Mouse (Mus musculus): Measurements from ENCODE around the gene Pdk2. TPM values are rescaled to one million over a fixed set of nuclear protein-coding genes. Genes with fewer than 3 reads are reported as not detected.

The Pdk2 gene
- polyA plus RNA-seq, 1 experiment from 2014 or later: 19.4 TPM

DNA sequence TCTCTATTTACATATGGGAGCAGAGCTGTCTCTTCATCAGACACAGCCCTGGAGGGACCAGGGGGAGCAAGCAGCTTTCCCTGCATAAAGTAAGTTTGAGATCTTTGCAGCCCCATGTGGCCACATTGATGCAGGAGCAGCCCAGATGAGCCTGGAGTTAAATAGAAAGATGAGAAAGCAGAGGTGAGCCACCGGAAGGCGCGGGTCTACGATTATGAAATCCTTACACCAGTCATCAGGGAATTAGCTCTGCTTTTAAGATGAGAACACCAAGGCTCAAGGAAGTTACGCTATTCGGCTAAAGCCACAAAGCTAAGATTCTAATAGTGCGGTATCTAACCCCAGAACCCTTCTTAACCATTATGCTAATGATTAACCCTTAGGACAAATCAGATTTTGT, 36.8 kb upstream of the Pdk2 start:
- H3K4me1 ChIP-seq: peaks cover 19% of the 10 kb centered on the region
- no peak overlapping the region for H3K27ac ChIP-seq
- ATAC-seq (ENCODE audit: low FRiP score): no peak
- H3K36me3 ChIP-seq (replicated peaks): no peaks in the 10 kb centered on the region
- no peak overlapping the region for H3K4me3 ChIP-seq (replicated peaks)
- H3K27me3 ChIP-seq: peaks cover 72% of the 10 kb centered on the region
- WGBS: 63% methylated on average over 7 of the region's 7 CpGs
- no peak overlapping the region for H3K4me2 ChIP-seq
- H3K9me3 ChIP-seq: no peaks in the 10 kb centered on the region
- H3K9ac ChIP-seq: no peak overlapping the region

DNA sequence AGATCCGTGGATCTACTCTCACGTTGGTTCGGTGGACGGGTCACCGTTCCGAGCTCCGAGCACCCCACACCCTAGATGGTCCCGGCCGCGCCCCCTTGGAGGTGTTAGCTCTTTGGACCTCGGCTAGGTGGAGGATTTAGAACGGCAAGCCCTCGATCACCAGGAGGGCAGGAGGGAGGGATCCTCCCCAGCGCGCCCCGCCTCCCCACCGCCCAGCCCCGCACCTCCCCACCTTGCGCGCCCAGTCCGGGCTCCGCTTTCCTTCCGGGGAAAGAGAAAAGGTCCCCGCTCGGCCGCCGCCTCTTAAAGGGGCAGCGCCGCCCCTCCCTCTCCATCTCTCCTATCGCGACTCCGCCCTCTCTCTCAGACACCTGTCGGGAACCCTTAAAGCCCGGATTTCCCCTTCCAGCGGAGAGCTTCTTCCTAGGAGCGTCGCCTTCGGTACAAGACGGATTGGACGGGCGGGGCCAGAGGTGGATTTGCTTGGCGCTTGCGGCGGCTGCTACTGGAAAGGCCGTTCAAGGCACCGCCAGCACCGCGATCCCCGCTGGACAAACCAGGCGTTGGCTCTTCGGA, 35.5 kb upstream of the Pdk2 start, which contains the start of gene Itga3:
Gene Itga3, minus strand, starts transcription at position 266 of the 576 bp plus-strand sequence.
- peak; percentile 81 for ATAC-seq (ENCODE audit: low FRiP score)
- Histone ChIP-seq H3K27me3 (peaks cover 73% of the 10 kb centered on the region), H3K4me2 (peak within 1 kb of the TSS; percentile 96), H3K4me3 (replicated peaks) (peak within 1 kb of the TSS; percentile 64), H3K36me3 (replicated peaks) (no peaks in the 10 kb centered on the region), H3K27ac (peak within 1 kb of the TSS; percentile 65), H3K9ac (peak within 1 kb of the TSS; percentile 69), H3K4me1 (peaks cover 19% of the 10 kb centered on the region), H3K9me3 (no peaks in the 10 kb centered on the region)
- under 1% methylated on average over 50 of the region's 51 CpGs for WGBS

DNA sequence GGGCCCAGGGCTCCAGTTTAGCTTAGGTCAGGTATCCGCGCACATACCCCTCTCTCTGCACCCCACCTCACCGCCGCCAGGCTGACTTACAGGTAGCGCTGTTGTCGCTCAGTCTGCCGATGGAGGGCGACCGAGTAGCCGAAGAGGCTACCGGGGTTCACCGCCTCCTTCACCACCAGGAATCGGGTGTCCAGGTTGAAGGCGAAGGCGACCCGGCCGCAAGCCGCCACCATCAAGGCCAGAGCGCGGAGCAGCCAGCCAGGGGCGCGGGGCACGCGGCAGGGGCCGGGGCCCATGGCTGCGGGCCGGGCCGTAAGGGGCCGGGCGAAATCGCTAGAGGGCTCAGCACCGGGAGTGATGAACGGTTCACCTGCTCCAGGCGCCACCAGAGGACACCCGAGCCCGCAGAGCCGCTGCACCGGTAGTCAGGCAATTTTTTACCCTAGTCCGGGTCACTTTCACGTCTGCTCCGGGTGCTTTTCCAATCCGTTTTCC, 34.9 kb upstream of the Pdk2 start:
- Histone ChIP-seq H3K4me2 (peak overlapping the region; percentile 96), H3K4me1 (peaks cover 19% of the 10 kb centered on the region), H3K9ac (peak overlapping the region; percentile 69), H3K9me3 (no peaks in the 10 kb centered on the region), H3K27ac (peak overlapping the region; percentile 65), H3K4me3 (replicated peaks) (peak overlapping the region; percentile 64), H3K27me3 (peaks cover 73% of the 10 kb centered on the region), H3K36me3 (replicated peaks) (no peaks in the 10 kb centered on the region)
- under 1% methylated on average over 42 of the region's 42 CpGs for WGBS
- ATAC-seq (ENCODE audit: low FRiP score): peak; percentile 78

DNA sequence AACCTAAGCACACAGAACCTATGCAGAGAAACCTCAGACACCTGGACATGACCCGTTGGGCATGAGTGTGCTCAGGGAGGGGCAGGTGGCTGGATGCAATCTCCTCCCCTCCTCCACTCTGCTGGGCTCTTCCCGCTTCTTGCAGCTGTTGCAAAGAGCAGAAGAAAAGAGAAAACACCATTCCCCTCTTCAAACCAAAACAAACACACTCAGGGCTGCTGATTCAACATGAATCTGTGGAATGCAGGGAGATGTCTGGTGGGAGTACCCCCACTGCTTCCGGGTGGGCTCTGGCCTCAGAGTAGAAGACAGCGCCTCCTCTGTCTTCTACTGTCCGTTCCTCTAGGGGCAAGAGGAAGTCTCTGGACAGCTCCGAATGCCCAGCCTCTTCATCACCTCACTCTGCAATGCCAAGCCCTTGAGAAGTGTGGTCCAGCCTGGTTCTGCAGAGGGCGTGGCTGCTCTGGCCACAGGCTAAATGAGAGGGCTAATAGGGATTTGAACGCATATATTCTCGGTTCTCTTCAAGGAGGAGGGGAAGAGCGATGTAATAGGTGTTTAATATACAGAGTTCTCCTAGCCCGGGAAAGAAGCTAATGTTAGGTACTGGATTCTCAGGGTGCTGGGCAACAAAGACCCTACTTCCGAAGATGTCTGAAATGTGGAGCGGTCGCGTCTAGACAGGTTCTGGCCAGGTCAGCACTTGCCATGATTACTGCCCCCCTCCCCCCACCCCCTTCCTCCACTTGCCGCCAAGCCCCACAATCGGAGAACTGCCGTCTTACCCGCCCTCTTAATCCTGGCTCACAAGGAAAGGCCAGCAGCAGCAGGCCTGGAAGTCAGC, 34.3 kb upstream of the Pdk2 start:
- ATAC-seq (ENCODE audit: low FRiP score): no peak
- WGBS: 7% methylated on average over 19 of the region's 19 CpGs
- H3K27me3 ChIP-seq: peaks cover 73% of the 10 kb centered on the region
- no peaks in the 10 kb centered on the region for H3K36me3 ChIP-seq (replicated peaks)
- H3K4me2 ChIP-seq: peak overlapping the region; percentile 96
- peak overlapping the region; percentile 64 for H3K4me3 ChIP-seq (replicated peaks)
- H3K27ac ChIP-seq: no peak overlapping the region
- H3K9ac ChIP-seq: peak overlapping the region; percentile 69; the same call in 1 of the 2 replicates
- H3K9me3 ChIP-seq: no peaks in the 10 kb centered on the region
- H3K4me1 ChIP-seq: peaks cover 19% of the 10 kb centered on the region

DNA sequence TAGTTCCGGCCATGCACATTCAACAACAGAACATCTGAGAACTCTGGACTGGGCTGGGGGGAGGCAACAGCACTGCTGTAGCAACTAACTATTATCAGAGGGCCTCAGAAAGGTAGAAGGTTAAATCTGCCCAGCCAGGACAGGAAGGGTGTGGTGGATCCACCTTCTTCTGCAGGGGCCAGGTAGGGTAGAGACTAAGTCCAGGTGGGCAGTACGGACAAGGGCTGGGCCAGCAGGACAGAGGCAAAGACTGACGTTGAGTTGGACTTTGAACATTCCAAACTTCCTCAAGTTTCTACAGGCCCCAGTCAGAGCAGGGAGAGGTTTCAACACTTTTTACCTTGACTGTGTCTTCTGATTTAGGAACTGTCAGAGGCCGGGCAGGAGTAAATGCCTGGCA, 33.5 kb upstream of the Pdk2 start:
- 90% methylated on average over 4 of the region's 4 CpGs for WGBS
- Histone ChIP-seq H3K9me3 (no peaks in the 10 kb centered on the region), H3K27ac (no peak overlapping the region), H3K4me2 (no peak overlapping the region), H3K4me3 (replicated peaks) (no peak overlapping the region), H3K4me1 (peaks cover 19% of the 10 kb centered on the region), H3K27me3 (peaks cover 67% of the 10 kb centered on the region), H3K9ac (no peak overlapping the region), H3K36me3 (replicated peaks) (no peaks in the 10 kb centered on the region)
- no peak for ATAC-seq (ENCODE audit: low FRiP score)

DNA sequence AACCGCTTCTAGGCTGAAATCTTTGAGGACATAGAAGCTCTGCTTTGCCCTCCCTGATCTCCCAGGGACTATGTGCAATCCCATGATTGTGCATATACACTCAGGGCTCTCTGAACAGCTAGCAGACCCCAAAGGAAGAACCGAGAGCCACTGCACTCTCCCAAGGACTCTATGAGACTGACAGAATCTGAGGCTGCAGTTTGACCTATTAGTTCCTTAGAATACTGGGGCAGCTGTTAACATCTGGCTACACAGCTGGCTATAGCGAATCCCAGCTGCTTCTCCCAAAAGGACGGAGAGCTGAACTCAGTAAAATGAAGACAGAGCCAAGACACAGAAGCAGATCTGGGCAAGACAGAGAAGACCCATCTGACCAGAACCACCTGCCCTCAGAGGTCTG, 32.7 kb upstream of the Pdk2 start:
- Histone ChIP-seq H3K4me1 (peaks cover 19% of the 10 kb centered on the region), H3K27ac (no peak overlapping the region), H3K36me3 (replicated peaks) (no peaks in the 10 kb centered on the region), H3K9me3 (no peaks in the 10 kb centered on the region), H3K9ac (no peak overlapping the region), H3K27me3 (peaks cover 58% of the 10 kb centered on the region), H3K4me3 (replicated peaks) (no peak overlapping the region), H3K4me2 (no peak overlapping the region)
- WGBS: 84% methylated on average over 4 of the region's 4 CpGs
- ATAC-seq (ENCODE audit: low FRiP score): no peak

DNA sequence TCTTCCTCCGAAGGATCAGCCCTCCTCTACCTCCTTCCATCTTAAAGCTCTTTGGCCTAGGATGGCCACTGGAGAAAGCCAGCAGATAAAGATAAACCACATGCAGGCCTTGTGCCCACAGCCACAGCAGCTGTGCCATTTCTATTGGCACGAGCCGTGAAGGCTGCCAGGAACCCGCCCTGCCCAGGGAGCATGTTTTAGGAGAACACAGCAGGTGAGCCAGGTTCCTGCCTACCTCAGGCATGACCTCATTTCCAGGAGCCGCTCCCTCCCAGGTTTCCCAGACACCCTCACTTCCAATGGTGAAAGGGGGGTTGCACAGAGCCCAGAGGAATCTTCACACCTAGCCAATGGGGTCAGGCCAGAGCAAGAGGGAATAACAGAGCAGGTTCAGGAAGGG, 31.6 kb upstream of the Pdk2 start:
- Histone ChIP-seq H3K4me3 (replicated peaks) (no peak overlapping the region), H3K36me3 (replicated peaks) (no peaks in the 10 kb centered on the region), H3K27me3 (peaks cover 49% of the 10 kb centered on the region), H3K4me1 (peaks cover 19% of the 10 kb centered on the region), H3K27ac (no peak overlapping the region), H3K9ac (no peak overlapping the region), H3K9me3 (no peaks in the 10 kb centered on the region), H3K4me2 (no peak overlapping the region)
- no peak for ATAC-seq (ENCODE audit: low FRiP score)
- 73% methylated on average over 5 of the region's 5 CpGs for WGBS

DNA sequence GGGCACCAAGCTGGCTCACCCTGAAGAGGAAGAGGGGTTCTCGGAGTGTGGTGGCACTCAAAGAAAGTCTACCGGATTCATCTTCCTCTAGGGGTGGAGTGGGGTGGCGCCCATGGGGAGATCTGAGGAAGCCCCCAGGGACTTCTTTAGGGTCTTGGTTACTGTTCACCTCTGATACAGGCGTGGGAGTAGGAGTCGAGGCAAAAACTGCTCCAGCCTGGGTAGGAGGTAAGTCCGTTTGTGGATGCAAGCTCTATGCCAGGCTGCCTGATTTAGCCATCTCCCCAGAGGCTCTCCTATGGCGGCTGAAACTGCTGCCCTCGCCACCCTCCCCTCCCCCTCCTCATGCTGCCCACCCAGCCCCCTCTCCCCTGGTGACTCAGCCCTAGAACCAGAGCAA, 31.0 kb upstream of the Pdk2 start:
- H3K4me1 ChIP-seq: peaks cover 18% of the 10 kb centered on the region
- H3K36me3 ChIP-seq (replicated peaks): no peaks in the 10 kb centered on the region
- no peak for ATAC-seq (ENCODE audit: low FRiP score)

DNA sequence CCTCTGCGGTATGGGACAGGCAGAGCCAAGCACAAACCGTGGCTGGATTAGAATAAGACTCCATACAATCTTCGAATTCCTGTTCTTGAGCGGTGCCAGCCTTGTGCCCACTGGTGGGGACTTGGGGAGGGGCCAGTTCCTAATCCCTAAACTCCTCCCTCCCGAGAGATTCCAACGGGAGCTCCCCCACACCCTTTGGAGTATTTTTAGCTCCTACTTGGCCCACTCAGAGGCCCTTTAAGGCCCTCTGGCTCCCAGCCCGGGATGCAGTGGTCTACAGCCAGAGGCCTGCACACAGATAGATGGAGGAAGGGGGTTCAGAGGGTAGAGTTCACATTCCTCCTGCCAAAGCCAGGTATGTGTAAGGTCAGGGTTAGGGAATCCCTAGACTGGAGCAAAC, 30.1 kb upstream of the Pdk2 start:
- no peak overlapping the region for H3K4me3 ChIP-seq (replicated peaks)
- no peak overlapping the region for H3K27ac ChIP-seq
- H3K9me3 ChIP-seq: no peaks in the 10 kb centered on the region
- no peak overlapping the region for H3K9ac ChIP-seq
- H3K27me3 ChIP-seq: peaks cover 34% of the 10 kb centered on the region
- no peak overlapping the region for H3K4me2 ChIP-seq
- no peak for ATAC-seq (ENCODE audit: low FRiP score)
- 55% methylated on average over 7 of the region's 7 CpGs for WGBS
- no peaks in the 10 kb centered on the region for H3K36me3 ChIP-seq (replicated peaks)
- H3K4me1 ChIP-seq: peaks cover 13% of the 10 kb centered on the region

More for the DNA sequence above, 31.0 kb upstream of the Pdk2 start:
- Histone ChIP-seq H3K27me3 (peaks cover 42% of the 10 kb centered on the region), H3K9ac (no peak overlapping the region), H3K9me3 (no peaks in the 10 kb centered on the region), H3K4me3 (replicated peaks) (no peak overlapping the region), H3K4me2 (no peak overlapping the region), H3K27ac (no peak overlapping the region)
- 73% methylated on average over 8 of the region's 8 CpGs for WGBS

DNA sequence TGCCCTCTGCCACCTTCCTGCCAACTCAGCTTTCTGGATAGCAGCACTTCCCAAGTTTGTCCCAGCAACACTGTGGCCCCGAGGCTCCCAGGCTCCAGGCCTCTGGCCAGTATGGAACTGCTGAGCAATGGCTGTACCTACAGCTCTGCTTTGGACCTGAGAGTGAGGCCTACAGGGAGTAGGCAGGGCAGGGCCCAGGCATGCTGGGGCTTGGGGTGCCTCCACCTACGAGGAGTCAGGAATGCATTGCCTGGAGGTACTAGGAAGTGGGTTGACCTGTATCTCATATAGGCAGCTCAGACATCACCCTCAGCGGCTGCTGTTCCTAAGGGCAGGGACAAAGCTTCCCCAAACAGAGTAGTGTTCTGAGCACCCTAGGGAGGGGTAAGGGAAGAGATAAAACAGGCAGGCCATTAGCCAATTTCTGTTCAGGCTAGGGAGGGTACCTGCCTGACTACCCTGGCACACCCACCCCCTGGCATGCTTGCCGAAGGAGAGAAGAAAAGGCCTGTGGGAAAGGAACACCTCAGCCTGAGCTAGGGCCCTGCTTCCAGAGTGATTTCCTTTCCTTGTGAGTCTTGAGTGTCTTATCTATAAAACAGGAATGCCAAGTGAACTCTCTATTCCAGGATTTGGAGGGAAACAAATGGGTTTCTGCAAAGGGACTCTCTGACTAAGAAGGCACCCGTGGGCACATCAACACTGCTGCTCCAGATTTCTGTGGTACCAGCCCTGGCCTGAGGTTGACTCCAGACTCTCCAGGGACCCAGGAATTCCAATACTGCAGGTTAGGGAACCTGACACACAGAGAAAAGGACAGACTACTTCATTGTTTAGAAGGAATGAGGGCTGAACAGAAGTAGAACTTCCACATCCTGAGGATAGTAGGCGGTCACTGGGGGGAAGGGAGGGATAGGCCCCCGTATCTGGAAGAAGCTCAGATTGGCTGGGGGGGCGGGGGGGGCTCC, 29.3 kb upstream of the Pdk2 start:
- WGBS: 69% methylated on average over 8 of the region's 8 CpGs
- Histone ChIP-seq H3K4me1 (peaks cover 4% of the 10 kb centered on the region; the same call in 1 of the 2 replicates), H3K9ac (no peak overlapping the region), H3K27ac (no peak overlapping the region), H3K9me3 (no peaks in the 10 kb centered on the region), H3K27me3 (peaks cover 26% of the 10 kb centered on the region), H3K4me3 (replicated peaks) (no peak overlapping the region), H3K4me2 (no peak overlapping the region), H3K36me3 (replicated peaks) (no peaks in the 10 kb centered on the region)
- no peak for ATAC-seq (ENCODE audit: low FRiP score)

DNA sequence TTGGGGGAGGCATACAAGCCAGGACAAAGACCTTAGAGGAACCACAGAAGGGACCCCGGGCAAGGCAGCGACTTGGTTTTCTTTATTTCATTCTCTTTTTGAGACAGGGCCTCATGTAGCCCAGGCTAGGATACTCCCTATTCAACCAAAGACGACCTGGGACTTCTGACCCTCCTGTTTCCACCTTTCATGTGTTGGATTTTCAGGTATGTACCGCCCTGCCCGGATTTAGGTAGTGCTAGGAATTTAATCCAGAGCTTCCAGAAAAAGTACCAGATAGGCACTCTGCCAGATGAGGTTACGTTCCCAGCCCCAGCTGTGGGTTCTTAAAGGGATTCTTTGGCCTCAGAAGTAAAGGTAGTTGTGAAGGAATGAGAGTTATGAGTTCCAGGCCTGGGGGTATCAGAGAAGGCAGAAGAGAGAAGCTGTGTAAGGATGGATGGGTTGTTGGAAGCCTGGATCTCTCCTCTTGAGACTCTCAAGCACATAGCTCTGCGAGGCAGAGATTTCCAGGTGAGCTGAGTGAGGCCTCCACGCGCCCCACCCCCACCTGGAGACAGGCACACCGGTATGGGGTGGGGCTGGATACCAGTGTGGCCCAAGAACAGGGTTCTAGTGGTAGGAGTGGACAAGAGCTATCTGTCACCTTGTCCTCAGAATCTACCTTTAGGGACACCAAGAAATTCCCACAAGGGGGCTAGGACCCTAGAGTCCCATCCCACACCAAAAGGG, 28.2 kb upstream of the Pdk2 start:
- Histone ChIP-seq H3K9me3 (no peaks in the 10 kb centered on the region), H3K36me3 (replicated peaks) (no peaks in the 10 kb centered on the region), H3K9ac (no peak overlapping the region), H3K4me3 (replicated peaks) (no peak overlapping the region), H3K27ac (no peak overlapping the region), H3K4me1 (no peaks in the 10 kb centered on the region), H3K27me3 (peaks cover 16% of the 10 kb centered on the region), H3K4me2 (no peak overlapping the region)
- no peak for ATAC-seq (ENCODE audit: low FRiP score)
- WGBS: 83% methylated on average over 10 of the region's 10 CpGs
